Mouse (Mus musculus) lung, postnatal 0 days (tissue): ENCODE measurements around the gene Npas2. TPM values are rescaled to one million over a fixed set of nuclear protein-coding genes. Genes with fewer than 3 reads are reported as not detected.

Experiments used
- ATAC-seq: fragments of 200-750 bp; cut with Nextera tagmentation; 2 replicates; pipeline ENCODE4 v1.8.0; 2017; ENCODE audit warnings: moderate library complexity
- DNase-seq: peaks from one replicate; pipeline ENCODE4 v3.0.0-alpha.2; 2016; ENCODE audit warnings: low spot score
- H3K27ac ChIP-seq: fragments of 300-500 bp; sonication (generic); 2 replicates; pipeline ENCODE4 v1.5.1; 2014; ENCODE audit warnings: antibody characterized with exemption, mild to moderate bottlenecking, low read length, mixed read lengths
- H3K27me3 ChIP-seq: fragments of 300-500 bp; sonication (generic); replicated peaks from 2 replicates; pipeline ENCODE4 v1.6.1; 2014; ENCODE audit warnings: low read length, mixed read lengths; ENCODE audit not compliant: insufficient read depth
- H3K36me3 ChIP-seq: fragments of 300-500 bp; sonication (generic); 2 replicates; pipeline ENCODE4 v1.6.1; 2014; ENCODE audit warnings: low read length, mixed read lengths; ENCODE audit not compliant: insufficient read depth
- H3K4me1 ChIP-seq: fragments of 300-500 bp; sonication (generic); 2 replicates; pipeline ENCODE4 v1.6.1; 2014; ENCODE audit warnings: antibody characterized with exemption, low read depth, low read length, mixed read lengths; ENCODE audit not compliant: insufficient read depth
- H3K4me2 ChIP-seq: fragments of 300-500 bp; sonication (generic); replicated peaks from 2 replicates; pipeline ENCODE4 v1.6.1; 2014; ENCODE audit warnings: low read depth, mild to moderate bottlenecking, low read length, moderate library complexity, mixed read lengths
- H3K4me3 ChIP-seq: fragments of 300-500 bp; sonication (generic); 2 replicates; pipeline ENCODE4 v1.5.1; 2014; ENCODE audit warnings: low read depth, low read length
- H3K9ac ChIP-seq: fragments of 300-500 bp; sonication (generic); replicated peaks from 2 replicates; pipeline ENCODE4 v1.6.1; 2014; ENCODE audit warnings: low read depth, mild to moderate bottlenecking
- H3K9me3 ChIP-seq: fragments of 300-500 bp; sonication (generic); 2 replicates; pipeline ENCODE4 v1.6.1; 2016; ENCODE audit warnings: low read length, mixed read lengths
- CTCF ChIP-seq: IDR thresholded peaks from 2 replicates; pipeline ENCODE4 v1.5.1; 2016; ENCODE audit warnings: antibody characterized with exemption, mild to moderate bottlenecking
- EP300 ChIP-seq: IDR thresholded peaks from 2 replicates; pipeline ENCODE4 v1.6.1; 2016; ENCODE audit warnings: antibody characterized with exemption, mild to moderate bottlenecking, control low read depth
- WGBS: fragments of 180-500 bp; shearing (Covaris S2); extraction: QIAGEN DNeasy Blood & Tissue Kit; methylation state at CpG from one replicate; pipeline ENCODE4 v1.1.7; 2014; 5-methylcytosine and 5-hydroxymethylcytosine counted together
- polyA plus RNA-seq: library from polyadenylated mRNA; unstranded; fragments of >200 nt; fragmentation: Nextera tagmentation; extraction: Ambion mirVana; gene quantifications from 2 replicates; pipeline ENCODE4 v1.2.1, GENCODE M21; 2015

Gene Npas2
- polyA plus RNA-seq: 2.2 TPM in 2 replicates

DNA sequence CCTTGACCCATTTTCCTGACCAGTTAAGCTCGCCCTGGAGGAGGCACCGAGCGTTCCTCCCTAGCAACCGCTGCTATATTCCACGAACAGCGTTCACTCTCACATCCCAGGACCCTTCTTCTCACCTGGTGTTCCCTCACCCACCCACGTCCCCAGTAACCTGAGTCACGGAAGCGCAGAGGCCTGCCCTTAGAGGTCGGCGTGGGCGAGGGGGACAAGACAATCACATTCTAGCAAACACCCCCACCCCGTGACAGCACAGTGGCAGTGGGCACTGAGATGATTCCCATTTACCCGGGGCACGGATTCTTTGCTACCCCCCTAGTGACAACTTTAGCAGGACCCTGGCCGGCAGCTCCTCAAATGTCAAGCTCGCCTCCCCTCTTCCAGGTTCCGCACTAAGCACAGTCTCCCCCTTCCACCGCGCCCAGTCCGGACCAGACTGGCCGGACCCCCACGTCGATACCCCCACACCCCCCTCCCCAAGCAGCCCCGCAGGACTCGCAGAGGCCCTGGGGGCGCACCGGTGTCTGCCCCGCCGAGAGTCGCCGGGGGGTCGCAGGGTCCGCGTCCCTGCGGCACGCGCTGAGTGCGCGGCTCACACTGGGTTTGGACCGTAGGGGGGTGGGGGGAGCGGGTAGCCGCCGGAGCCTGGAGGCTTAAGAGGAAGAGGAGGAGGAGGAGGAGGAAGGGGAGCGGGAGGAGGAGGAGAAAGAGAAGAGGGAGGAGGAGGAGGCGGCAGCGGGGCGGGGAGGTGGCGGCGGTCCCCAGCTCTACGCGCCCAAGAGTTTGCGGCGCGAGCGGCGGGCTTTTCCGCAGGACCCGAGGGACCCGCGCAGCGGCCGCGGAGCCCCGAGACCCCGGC lies at the start of gene Npas2:
Gene Npas2 (plus strand): TSS at position 735 of the 865 bp plus-strand sequence.
- peaks cover 9% of the 10 kb centered on the region; the same call in 1 of the 2 replicates for H3K4me1 ChIP-seq
- peak within 1 kb of the TSS; percentile 81 for H3K27ac ChIP-seq
- H3K9me3 ChIP-seq: no peaks in the 10 kb centered on the region
- peaks cover 7% of the 10 kb centered on the region; the same call in 1 of the 2 replicates for H3K27me3 ChIP-seq
- H3K4me2 ChIP-seq: peak within 1 kb of the TSS; percentile 99
- no peak for ATAC-seq
- no peaks in the 10 kb centered on the region for H3K36me3 ChIP-seq
- H3K4me3 ChIP-seq: peak within 1 kb of the TSS; percentile 79
- TF ChIP-seq EP300: no peak
- TF ChIP-seq CTCF: no peak
- peak; percentile 49 for DNase-seq
- H3K9ac ChIP-seq: peak within 1 kb of the TSS; percentile 65
- WGBS: under 1% methylated on average over 52 of the region's 66 CpGs

DNA sequence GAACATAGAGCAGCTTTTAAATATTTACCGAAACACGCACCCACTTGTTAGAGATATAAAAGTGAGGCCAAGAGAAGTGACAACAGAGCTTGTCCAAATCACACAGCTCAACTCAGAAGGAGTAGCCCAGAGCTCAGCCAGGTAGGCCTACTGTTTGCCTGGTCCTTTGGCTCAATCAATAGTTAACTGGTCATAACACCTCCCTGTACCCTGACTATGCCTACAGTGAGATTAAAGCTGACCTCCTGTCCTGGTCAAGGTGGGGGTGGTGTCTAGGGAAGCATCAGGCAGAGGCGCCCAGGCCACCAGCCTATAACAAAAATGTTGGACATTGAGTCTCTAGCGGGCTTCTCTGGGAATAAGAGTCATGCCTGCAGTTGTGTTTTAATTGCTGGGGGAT lies 36.8 kb upstream of the Npas2 start:
- ATAC-seq (no peak), DNase-seq (no peak)
- no peaks in the 10 kb centered on the region for H3K27me3 ChIP-seq
- H3K9me3 ChIP-seq: no peaks in the 10 kb centered on the region
- H3K4me1 ChIP-seq: no peaks in the 10 kb centered on the region
- no peak overlapping the region for H3K27ac ChIP-seq
- no peak overlapping the region for H3K4me2 ChIP-seq
- H3K9ac ChIP-seq: no peak overlapping the region
- no peak overlapping the region for H3K4me3 ChIP-seq
- WGBS: 77% methylated on average over 4 of the region's 4 CpGs
- TF ChIP-seq CTCF: no peak
- no peak for TF ChIP-seq EP300
- H3K36me3 ChIP-seq: no peaks in the 10 kb centered on the region

DNA sequence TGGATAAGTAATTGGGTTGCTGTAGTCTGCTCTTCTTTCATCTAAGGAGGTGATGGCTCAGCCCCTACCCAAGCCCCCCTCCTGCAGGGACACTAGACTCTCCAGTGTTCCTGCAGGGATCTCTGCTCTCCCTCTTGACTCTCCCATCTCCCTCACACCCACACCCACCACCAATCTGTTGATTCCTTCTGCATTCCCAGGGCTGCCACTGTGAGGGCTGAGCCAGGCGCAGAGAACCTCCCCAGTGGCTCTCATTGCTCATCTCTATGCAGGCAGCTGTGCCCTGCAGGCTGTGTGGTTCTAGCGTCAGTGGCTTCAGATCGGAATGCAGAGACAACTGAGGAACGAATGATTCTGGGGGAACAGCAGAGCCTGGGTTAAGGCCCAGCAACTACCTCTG lies 33.4 kb upstream of the Npas2 start:
- Histone ChIP-seq H3K9me3 (no peaks in the 10 kb centered on the region), H3K36me3 (no peaks in the 10 kb centered on the region), H3K27ac (no peak overlapping the region), H3K4me1 (no peaks in the 10 kb centered on the region), H3K27me3 (no peaks in the 10 kb centered on the region), H3K4me2 (no peak overlapping the region), H3K4me3 (no peak overlapping the region), H3K9ac (no peak overlapping the region)
- WGBS: 49% methylated on average over 4 of the region's 4 CpGs
- DNase-seq (no peak), ATAC-seq (no peak)
- TF ChIP-seq CTCF: no peak
- TF ChIP-seq EP300: no peak

DNA sequence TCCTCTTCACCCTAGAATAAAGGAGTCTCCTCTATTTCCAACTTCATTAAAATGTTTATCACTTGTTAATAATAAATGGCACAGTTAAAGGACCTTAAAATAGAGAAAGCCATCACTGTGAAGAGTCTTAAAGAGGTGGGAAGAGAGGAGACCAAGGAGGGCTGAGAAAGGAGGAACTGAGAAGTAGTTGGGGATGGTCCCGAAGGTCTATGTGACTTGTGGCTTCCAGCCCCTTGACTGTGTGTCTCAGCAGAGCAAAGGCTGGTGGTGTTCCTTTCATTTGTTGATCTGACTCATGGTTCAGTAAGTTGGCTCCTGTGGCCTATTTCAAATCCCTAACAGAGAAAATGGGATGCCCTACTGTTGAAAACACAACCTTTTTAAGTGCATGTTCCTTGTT lies 30.5 kb upstream of the Npas2 start:
- DNase-seq (no peak), ATAC-seq (no peak)
- H3K27me3 ChIP-seq: no peaks in the 10 kb centered on the region
- no peaks in the 10 kb centered on the region for H3K4me1 ChIP-seq
- no peaks in the 10 kb centered on the region for H3K36me3 ChIP-seq
- H3K27ac ChIP-seq: no peak overlapping the region
- H3K9ac ChIP-seq: no peak overlapping the region
- H3K4me3 ChIP-seq: no peak overlapping the region
- TF ChIP-seq EP300 (no peak), CTCF (no peak)
- H3K9me3 ChIP-seq: no peaks in the 10 kb centered on the region
- H3K4me2 ChIP-seq: no peak overlapping the region
- WGBS: 78% methylated on average over 1 of the region's 1 CpGs

DNA sequence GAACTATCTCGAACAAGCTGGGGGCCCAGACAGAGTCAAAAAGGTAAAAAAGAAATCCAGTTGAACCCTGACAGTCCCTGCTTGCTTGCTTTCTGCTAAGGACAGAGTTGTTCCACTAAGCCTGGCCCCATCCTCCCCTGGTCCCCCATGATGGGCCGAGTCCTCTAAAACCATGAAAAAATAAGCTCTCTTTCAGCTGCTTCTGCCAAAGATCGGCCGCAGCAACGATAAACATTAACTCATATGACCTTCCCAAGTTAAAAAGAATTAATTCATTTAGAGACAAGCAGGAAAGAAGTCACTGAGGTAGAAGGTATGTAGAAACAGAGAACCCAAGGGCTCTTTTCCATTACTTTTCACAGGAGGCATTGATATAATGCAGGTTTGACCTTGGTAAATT lies 16.8 kb upstream of the Npas2 start:
- Histone ChIP-seq H3K27ac (no peak overlapping the region), H3K4me2 (no peak overlapping the region), H3K9me3 (no peaks in the 10 kb centered on the region), H3K36me3 (no peaks in the 10 kb centered on the region), H3K27me3 (no peaks in the 10 kb centered on the region), H3K9ac (no peak overlapping the region), H3K4me1 (no peaks in the 10 kb centered on the region), H3K4me3 (no peak overlapping the region)
- TF ChIP-seq CTCF: no peak
- TF ChIP-seq EP300: no peak
- DNase-seq: no peak
- ATAC-seq: no peak
- 77% methylated on average over 5 of the region's 5 CpGs for WGBS

DNA sequence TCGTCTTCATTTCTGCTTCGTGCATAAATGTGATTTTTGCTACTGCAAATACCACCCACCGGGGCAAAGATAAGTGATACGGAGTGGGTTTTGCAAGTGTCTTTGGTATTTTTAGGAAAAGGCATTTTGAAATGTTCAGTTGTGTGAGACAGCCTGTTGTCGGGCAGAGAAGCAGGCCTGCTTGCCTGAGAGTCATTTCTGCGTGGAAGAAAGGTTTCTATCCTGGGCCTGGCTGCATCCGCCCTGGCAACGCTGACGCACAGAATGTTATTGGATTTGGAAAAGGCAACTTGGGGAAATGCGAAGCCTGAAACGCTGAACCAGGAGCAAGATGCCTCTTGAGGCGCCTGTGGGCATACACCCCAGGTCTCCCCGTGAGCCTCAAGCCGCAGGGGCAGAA lies 16.3 kb upstream of the Npas2 start:
- H3K9ac ChIP-seq: no peak overlapping the region
- no peak overlapping the region for H3K4me2 ChIP-seq
- H3K27ac ChIP-seq: no peak overlapping the region
- H3K4me3 ChIP-seq: no peak overlapping the region
- no peaks in the 10 kb centered on the region for H3K36me3 ChIP-seq
- H3K9me3 ChIP-seq: no peaks in the 10 kb centered on the region
- H3K4me1 ChIP-seq: no peaks in the 10 kb centered on the region
- TF ChIP-seq CTCF: no peak
- TF ChIP-seq EP300: no peak
- DNase-seq: no peak
- no peak for ATAC-seq
- 86% methylated on average over 14 of the region's 14 CpGs for WGBS
- H3K27me3 ChIP-seq: no peaks in the 10 kb centered on the region
